Mouse (Mus musculus): Measurements from ENCODE around the gene Lcmt2. TPM values are rescaled to one million over a fixed set of nuclear protein-coding genes. Genes with fewer than 3 reads are reported as not detected.

The Lcmt2 gene
- total RNA-seq, 1 experiment from 2014 or later = 11.4 TPM

DNA sequence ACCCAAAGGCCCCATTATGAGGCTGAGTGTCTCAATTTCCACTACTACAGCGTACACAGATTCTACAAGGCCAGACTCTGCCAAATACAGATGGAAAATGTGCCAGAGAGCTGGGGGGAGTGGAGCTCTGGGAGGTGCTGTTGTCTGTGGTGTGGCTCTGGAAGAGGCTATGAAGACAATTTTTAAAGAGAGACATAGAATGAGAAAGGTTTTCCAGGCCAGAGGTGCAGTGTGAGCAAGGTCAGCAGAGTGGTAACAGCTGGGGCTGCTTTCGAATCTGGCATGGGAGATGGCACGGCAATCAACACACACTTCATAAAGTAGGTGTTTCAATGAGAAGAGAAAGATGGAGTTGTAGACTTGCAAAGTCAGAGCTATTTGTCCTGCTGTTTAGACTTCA is 21.2 kb downstream of the Lcmt2 start:
- no peak for DNase-seq

DNA sequence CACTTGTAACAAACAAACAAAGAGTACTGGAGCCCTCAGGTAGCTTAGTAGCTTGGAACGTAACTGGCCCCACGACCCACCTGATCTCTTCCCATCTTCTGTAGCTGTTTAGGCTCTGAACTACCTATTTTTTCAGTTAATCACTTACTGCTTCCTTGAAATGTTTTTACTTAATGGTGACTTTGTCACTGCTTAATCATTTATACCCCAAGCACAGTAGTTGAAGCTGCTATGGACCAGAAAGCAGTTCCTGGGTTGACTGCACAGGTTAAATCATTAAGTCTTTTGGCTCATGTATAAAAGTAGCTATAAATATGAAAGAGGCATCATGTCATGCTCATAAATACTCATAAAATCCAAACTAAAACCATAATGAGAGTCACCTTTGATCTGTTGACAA is 25.0 kb downstream of the Lcmt2 start:
- DNase-seq = no peak

DNA sequence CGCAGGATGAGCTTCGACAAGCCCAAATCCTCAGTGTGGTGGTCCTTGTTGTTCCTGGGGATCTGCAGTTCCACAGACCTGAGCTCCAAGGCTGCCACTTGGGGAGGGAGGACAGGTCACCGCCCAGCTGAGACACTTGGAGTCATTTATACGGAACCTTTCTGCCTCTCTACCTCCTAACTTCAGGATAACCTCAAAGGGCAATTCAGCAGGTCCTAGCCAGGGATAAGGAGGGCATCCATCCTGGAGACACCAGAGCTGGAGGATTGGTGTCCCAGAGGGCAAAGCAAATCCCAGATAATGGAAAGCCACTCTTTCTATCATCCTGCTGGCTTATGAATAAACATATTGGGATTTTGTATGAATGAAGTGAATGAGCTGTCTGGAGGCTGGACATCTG is 30.8 kb downstream of the Lcmt2 start, which contains the start of gene Tgm7:
Gene Tgm7, minus strand, starts transcription at position 101 of the 400 bp plus-strand sequence.
- DNase-seq = no peak

DNA sequence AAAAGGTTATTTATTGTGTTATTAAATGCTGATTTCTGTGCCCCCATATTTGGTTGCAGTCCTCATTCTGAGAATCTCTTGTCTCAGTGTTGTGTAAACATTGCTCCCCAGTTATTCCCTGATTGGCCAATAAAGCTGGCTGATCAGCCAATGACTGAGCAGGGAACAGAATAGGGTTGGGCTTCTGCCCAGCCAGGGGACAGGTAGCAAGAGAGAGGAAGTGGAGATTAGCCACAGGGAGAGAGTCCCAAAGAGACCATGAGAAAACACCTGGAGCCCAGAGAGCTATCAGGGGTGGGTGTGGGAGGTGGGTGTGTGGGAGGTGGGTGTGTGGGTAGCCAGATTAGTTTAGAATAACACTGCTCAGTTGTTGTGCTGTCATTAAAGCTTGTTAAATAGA is 34.5 kb downstream of the Lcmt2 start:
- no peak for DNase-seq

DNA sequence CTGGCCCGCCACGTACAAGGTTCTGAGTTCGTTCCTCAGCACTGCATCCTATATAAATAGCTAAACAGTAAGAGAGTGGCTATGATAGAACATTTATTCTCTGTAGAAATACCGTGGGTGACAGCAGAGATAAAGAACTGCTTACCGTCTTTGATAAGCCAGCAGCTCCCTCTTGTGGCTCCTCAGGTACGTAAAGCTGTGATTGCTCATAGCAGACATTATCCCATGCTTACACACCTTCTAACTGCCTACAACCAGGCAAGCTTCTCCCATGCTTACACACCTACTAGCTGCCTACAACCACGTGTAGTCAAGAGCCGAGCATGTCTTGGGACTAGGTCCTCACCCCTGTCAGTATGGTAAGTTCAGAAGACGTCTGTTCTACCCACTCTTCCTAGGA is 38.4 kb downstream of the Lcmt2 start:
- DNase-seq = peak; percentile 57

DNA sequence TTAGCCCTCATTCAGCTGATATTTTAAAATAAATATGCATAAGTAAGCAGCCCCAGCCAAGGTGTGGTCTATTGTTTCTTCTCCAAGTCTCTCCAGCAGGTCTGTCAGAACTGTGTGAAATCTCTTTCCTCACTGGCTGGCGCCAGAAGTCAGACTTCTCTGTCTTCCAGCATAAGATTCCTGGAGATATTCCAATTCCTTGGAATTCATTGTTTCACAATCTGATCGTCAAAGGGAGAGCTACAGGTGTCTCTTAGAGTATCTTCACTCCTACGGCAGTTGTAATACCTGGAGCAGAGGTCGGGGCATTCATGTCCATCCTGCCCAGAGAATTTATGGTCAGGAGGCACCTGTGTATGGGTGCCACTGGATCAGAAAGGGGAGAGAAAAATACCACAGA is 50.7 kb downstream of the Lcmt2 start:
- DNase-seq = no peak

DNA sequence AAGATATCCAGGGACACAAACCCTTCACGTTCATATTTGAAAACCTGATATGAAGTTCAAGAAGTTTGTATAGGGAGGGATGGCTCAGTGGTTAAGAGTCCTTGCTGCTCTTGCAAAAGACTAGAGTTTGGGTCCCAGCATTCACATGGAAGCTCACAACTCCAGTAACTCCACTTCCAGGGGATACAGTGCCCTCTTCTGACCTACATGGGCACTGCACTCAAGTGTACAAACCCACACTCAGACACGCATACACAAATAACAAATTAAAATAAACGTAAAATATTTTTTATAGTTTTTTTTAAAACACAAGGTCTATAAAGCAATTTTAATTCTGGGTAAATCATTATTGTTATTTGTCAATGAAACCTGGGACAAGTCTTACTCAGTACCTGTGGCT is 51.9 kb downstream of the Lcmt2 start:
- DNase-seq = no peak

DNA sequence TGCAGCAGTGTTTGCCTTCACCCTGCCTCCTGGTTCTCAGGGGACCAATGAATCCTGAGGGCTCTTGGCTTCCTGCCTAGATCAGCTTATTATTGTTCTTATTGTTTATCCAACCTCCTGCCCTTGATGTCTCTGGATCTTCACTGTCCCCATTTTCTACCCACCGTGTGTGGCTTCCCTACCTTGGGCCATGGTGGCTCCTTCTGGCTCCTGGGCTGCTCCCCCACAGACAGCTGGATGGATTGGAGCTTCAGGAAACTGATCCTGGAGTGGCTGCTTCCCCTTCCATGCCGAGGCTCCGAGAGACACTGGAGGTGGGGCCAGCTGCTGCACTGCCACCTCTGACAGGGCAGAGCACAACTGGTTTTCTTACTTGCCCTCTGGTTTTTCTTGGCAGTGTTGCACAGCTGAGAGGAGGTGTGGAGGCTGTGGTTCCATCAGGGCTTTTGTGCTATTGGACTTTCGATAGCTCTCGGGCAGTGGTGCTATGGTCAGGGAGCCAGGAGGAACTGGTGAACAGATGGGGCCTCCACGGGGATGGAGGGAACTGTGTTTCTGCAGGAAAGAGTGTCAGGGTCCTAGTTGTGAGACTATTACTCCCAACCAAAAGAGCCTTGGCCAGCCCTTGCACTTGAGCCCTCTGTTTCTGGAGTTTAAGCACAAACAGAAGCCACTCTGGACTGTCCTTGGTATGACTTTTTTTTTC is 54.8 kb downstream of the Lcmt2 start, which contains the start of gene Tgm5:
Gene Tgm5, minus strand, starts transcription at position 362 of the 706 bp plus-strand sequence.
- no peak for DNase-seq

DNA sequence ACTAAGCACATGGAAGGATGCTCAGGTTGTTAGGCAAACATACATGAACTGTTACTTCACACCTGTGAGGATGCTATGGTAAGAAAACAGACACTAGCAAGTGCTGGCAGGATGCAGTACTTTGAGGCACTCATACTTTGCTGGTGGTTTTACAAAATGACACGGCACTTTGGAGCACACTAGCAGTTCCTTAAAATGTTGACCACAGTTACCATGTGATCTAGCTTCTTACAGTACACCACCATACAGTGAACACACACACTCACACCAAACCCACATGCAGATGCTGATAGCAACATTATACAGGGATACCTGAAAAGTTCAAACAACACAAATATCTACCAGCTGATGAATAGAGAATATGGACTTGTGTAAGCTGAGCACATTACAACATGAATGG is 57.8 kb downstream of the Lcmt2 start:
- no peak for DNase-seq

Other genes with a start within 250 kb of the Lcmt2 start
- gene Ubr1, start 169.9 kb downstream of the Lcmt2 start, total RNA-seq (2021) = 27.7 and 40.6 TPM in 2 replicates
- gene Tmem62, start 163.6 kb downstream of the Lcmt2 start, total RNA-seq (2021) = 26.7 and 27.9 TPM in 2 replicates
- 48.2 and 51.3 TPM in 2 replicates for gene Ccndbp1, start 132.2 kb downstream of the Lcmt2 start, total RNA-seq (2021)
- gene Epb42, start 103.6 kb downstream of the Lcmt2 start, total RNA-seq (2021) = not detected in 2 replicates
- not detected in 2 replicates for gene Tgm5, start 54.8 kb downstream of the Lcmt2 start, total RNA-seq (2021)
- not detected in 2 replicates for gene Tgm7, start 30.9 kb downstream of the Lcmt2 start, total RNA-seq (2021)
- 19.4 and 21.5 TPM in 2 replicates for gene Adal, start 225 bp downstream of the Lcmt2 start, total RNA-seq (2021)
- gene Tubgcp4, start 30.0 kb upstream of the Lcmt2 start, total RNA-seq (2021) = 47.1 and 56.7 TPM in 2 replicates
- gene Zscan29, start 30.5 kb upstream of the Lcmt2 start, total RNA-seq (2021) = 20.7 and 22.9 TPM in 2 replicates
- gene Trp53bp1, start 130.8 kb upstream of the Lcmt2 start, total RNA-seq (2021) = 82.8 and 89.4 TPM in 2 replicates
- gene Map1a, start 148.9 kb upstream of the Lcmt2 start, total RNA-seq (2021) = 4.9 and 6.2 TPM in 2 replicates
- 51.9 and 56.6 TPM in 2 replicates for gene Ppip5k1, start 214.7 kb upstream of the Lcmt2 start, total RNA-seq (2021)
- 6.3 and 8.9 TPM in 2 replicates for gene Ckmt1, start 217.1 kb upstream of the Lcmt2 start, total RNA-seq (2021)
- gene Strc, start 246.5 kb upstream of the Lcmt2 start, total RNA-seq (2021) = not detected in 2 replicates

Data from adrenal gland, postnatal 25 days (tissue).